Mouse (Mus musculus) embryonic facial prominence, embryonic 15.5 days (tissue): Measurements from ENCODE around the gene Cblc. TPM values are rescaled to one million over a fixed set of nuclear protein-coding genes. Genes with fewer than 3 reads are reported as not detected.
A peak's percentile ranks its signal among the peaks of the same experiment; 100 is the strongest.

ENCODE experiments used
- ATAC-seq: fragments of 200-750 bp; cut with Nextera tagmentation; 2 replicates; pipeline ENCODE4 v1.8.0; 2017; ENCODE audit warnings: low read depth, moderate TSS enrichment; ENCODE audit not compliant: insufficient number of reproducible peaks, low FRiP score, low TSS enrichment
- H3K27ac ChIP-seq: fragments of 300-500 bp; sonication (generic); replicated peaks from 2 replicates; pipeline ENCODE4 v1.5.1; 2015; ENCODE audit warnings: mild to moderate bottlenecking, inconsistent platforms
- H3K27me3 ChIP-seq: fragments of 300-500 bp; sonication (generic); 2 replicates; pipeline ENCODE4 v1.6.1; 2015; ENCODE audit warnings: inconsistent platforms
- H3K36me3 ChIP-seq: fragments of 300-500 bp; sonication (generic); 2 replicates; pipeline ENCODE4 v1.6.1; 2015; ENCODE audit warnings: mild to moderate bottlenecking, inconsistent platforms
- H3K4me1 ChIP-seq: fragments of 300-500 bp; sonication (generic); 2 replicates; pipeline ENCODE4 v1.6.1; 2015; ENCODE audit warnings: inconsistent platforms
- H3K4me2 ChIP-seq: fragments of 300-500 bp; sonication (generic); replicated peaks from 2 replicates; pipeline ENCODE4 v1.6.1; 2015; ENCODE audit warnings: mild to moderate bottlenecking, inconsistent platforms
- H3K4me3 ChIP-seq: fragments of 300-500 bp; sonication (generic); replicated peaks from 2 replicates; pipeline ENCODE4 v1.5.1; 2015; ENCODE audit warnings: mild to moderate bottlenecking, inconsistent platforms
- H3K9ac ChIP-seq: fragments of 300-500 bp; sonication (generic); 2 replicates; pipeline ENCODE4 v1.6.1; 2015; ENCODE audit warnings: inconsistent platforms
- H3K9me3 ChIP-seq: fragments of 300-500 bp; sonication (generic); replicated peaks from 2 replicates; pipeline ENCODE4 v1.6.1; 2016; ENCODE audit warnings: inconsistent platforms
- WGBS: fragments of 180-500 bp; shearing (Covaris S2); methylation state at CpG from one replicate; pipeline ENCODE4 v1.1.7; 2015; 5-methylcytosine and 5-hydroxymethylcytosine counted together
- polyA plus RNA-seq: library from polyadenylated mRNA; unstranded; fragments of >200 nt; fragmentation: Nextera tagmentation; extraction: Ambion mirVana; gene quantifications from 2 replicates; pipeline ENCODE4 v1.2.1, GENCODE M21; 2015

The Cblc gene
- polyA plus RNA-seq, 1 experiment from 2014 or later: 17.2 TPM

- Histone ChIP-seq H3K36me3 (no peaks in the 10 kb centered on the region), H3K9me3 (no peaks in the 10 kb centered on the region), H3K27me3 (no peaks in the 10 kb centered on the region), H3K4me1 (peaks cover 26% of the 10 kb centered on the region), H3K4me3 (no peak overlapping the region), H3K4me2 (peak overlapping the region; percentile 25), H3K9ac (no peak overlapping the region), H3K27ac (no peak overlapping the region; the same call in 1 of the 2 replicates)
- WGBS: 24% methylated on average over 13 of the region's 13 CpGs
- peak; percentile 62 for ATAC-seq
Measured at GRCm38 (mm10) chr7:19830682-19831156, 34.1 kb upstream of the Cblc start.

- no peak overlapping the region for H3K9ac ChIP-seq
- WGBS: 72% methylated on average over 3 of the region's 3 CpGs
- peaks cover 27% of the 10 kb centered on the region for H3K4me1 ChIP-seq
- no peaks in the 10 kb centered on the region for H3K36me3 ChIP-seq
- H3K27me3 ChIP-seq: no peaks in the 10 kb centered on the region
- H3K4me2 ChIP-seq: no peak overlapping the region
- ATAC-seq: no peak
- H3K27ac ChIP-seq: no peak overlapping the region
- no peak overlapping the region for H3K4me3 ChIP-seq
- H3K9me3 ChIP-seq: no peaks in the 10 kb centered on the region
Measured at GRCm38 (mm10) chr7:19829694-19830093, 33.1 kb upstream of the Cblc start.

GRCm38 (mm10) chr7:19826756-19827155 lies 30.1 kb upstream of the Cblc start:
- Histone ChIP-seq H3K9ac (peak overlapping the region; percentile 9; the same call in 1 of the 2 replicates), H3K9me3 (no peaks in the 10 kb centered on the region), H3K4me3 (no peak overlapping the region), H3K27ac (no peak overlapping the region), H3K36me3 (no peaks in the 10 kb centered on the region), H3K4me2 (no peak overlapping the region), H3K4me1 (peaks cover 48% of the 10 kb centered on the region), H3K27me3 (peaks cover 6% of the 10 kb centered on the region)
- ATAC-seq: no peak
- WGBS: 20% methylated on average over 6 of the region's 6 CpGs

- Histone ChIP-seq H3K9me3 (no peaks in the 10 kb centered on the region), H3K27ac (peak overlapping the region; percentile 84), H3K4me2 (peak overlapping the region; percentile 24), H3K4me3 (peak overlapping the region; percentile 9), H3K9ac (no peak overlapping the region), H3K27me3 (peaks cover 12% of the 10 kb centered on the region), H3K36me3 (no peaks in the 10 kb centered on the region), H3K4me1 (peaks cover 37% of the 10 kb centered on the region)
- peak; percentile 91 for ATAC-seq
- 21% methylated on average over 26 of the region's 26 CpGs for WGBS
Measured at GRCm38 (mm10) chr7:19824182-19824973, 27.8 kb upstream of the Cblc start.

- no peak; the same call in 1 of the 2 replicates for ATAC-seq
- Histone ChIP-seq H3K4me2 (peak overlapping the region; percentile 80), H3K27me3 (peaks cover 12% of the 10 kb centered on the region), H3K36me3 (no peaks in the 10 kb centered on the region), H3K4me3 (peak overlapping the region; percentile 9; the same call in 1 of the 2 replicates), H3K9ac (no peak overlapping the region), H3K9me3 (no peaks in the 10 kb centered on the region), H3K4me1 (peaks cover 38% of the 10 kb centered on the region), H3K27ac (peak overlapping the region; percentile 84)
- WGBS: 26% methylated on average over 16 of the region's 16 CpGs
Measured at GRCm38 (mm10) chr7:19823256-19824181, 26.9 kb upstream of the Cblc start.

- Histone ChIP-seq H3K9me3 (no peaks in the 10 kb centered on the region), H3K27ac (peak within 1 kb of the TSS; percentile 84), H3K9ac (peak within 1 kb of the TSS; percentile 60), H3K36me3 (no peaks in the 10 kb centered on the region), H3K4me2 (peak within 1 kb of the TSS; percentile 80), H3K4me1 (peaks cover 46% of the 10 kb centered on the region), H3K27me3 (peaks cover 12% of the 10 kb centered on the region), H3K4me3 (peak within 1 kb of the TSS; percentile 49)
- 1% methylated on average over 42 of the region's 42 CpGs for WGBS
- ATAC-seq: no peak
Measured at GRCm38 (mm10) chr7:19822604-19823058, 26.0 kb upstream of the Cblc start, which contains the start of gene Bcl3. Gene Bcl3 (minus strand): TSS chr7:19822770.

- peak overlapping the region; percentile 80 for H3K4me2 ChIP-seq
- H3K27ac ChIP-seq: 0 out of 2 replicates have a peak overlapping the region, but pooled peaks have one; percentile 84
- no peaks in the 10 kb centered on the region for H3K9me3 ChIP-seq
- peaks cover 49% of the 10 kb centered on the region for H3K4me1 ChIP-seq
- ATAC-seq: no peak
- no peaks in the 10 kb centered on the region for H3K36me3 ChIP-seq
- H3K27me3 ChIP-seq: peaks cover 12% of the 10 kb centered on the region
- H3K9ac ChIP-seq: peak overlapping the region; percentile 60
- 6% methylated on average over 20 of the region's 20 CpGs for WGBS
- H3K4me3 ChIP-seq: peak overlapping the region; percentile 49
Measured at GRCm38 (mm10) chr7:19822193-19822592, 25.6 kb upstream of the Cblc start.

- peaks cover 12% of the 10 kb centered on the region for H3K27me3 ChIP-seq
- 62% methylated on average over 7 of the region's 7 CpGs for WGBS
Measured at GRCm38 (mm10) chr7:19821633-19822032, 25.0 kb upstream of the Cblc start.

GRCm38 (mm10) chr7:19820347-19821048 lies 23.9 kb upstream of the Cblc start:
- Histone ChIP-seq H3K9me3 (no peaks in the 10 kb centered on the region), H3K27ac (no peak overlapping the region), H3K4me1 (peaks cover 58% of the 10 kb centered on the region), H3K36me3 (no peaks in the 10 kb centered on the region), H3K27me3 (peaks cover 12% of the 10 kb centered on the region), H3K4me2 (no peak overlapping the region), H3K9ac (no peak overlapping the region), H3K4me3 (no peak overlapping the region)
- no peak for ATAC-seq
- 69% methylated on average over 3 of the region's 3 CpGs for whole genome bisulfite sequencing

More at GRCm38 (mm10) chr7:19821633-19822032, 25.0 kb upstream of the Cblc start:
- Histone ChIP-seq H3K9me3 (no peaks in the 10 kb centered on the region), H3K4me2 (peak overlapping the region; percentile 80), H3K4me1 (peaks cover 49% of the 10 kb centered on the region), H3K4me3 (peak overlapping the region; percentile 49; the same call in 1 of the 2 replicates), H3K9ac (no peak overlapping the region), H3K27ac (no peak overlapping the region), H3K36me3 (no peaks in the 10 kb centered on the region)
- no peak for ATAC-seq

GRCm38 (mm10) chr7:19818875-19819274 lies 22.3 kb upstream of the Cblc start:
- ATAC-seq: no peak
- no peak overlapping the region for H3K4me2 ChIP-seq
- no peak overlapping the region for H3K4me3 ChIP-seq
- H3K9me3 ChIP-seq: no peaks in the 10 kb centered on the region
- H3K27me3 ChIP-seq: peaks cover 12% of the 10 kb centered on the region
- H3K9ac ChIP-seq: no peak overlapping the region
- H3K36me3 ChIP-seq: no peaks in the 10 kb centered on the region
- H3K4me1 ChIP-seq: peaks cover 50% of the 10 kb centered on the region
- WGBS: 82% methylated on average over 7 of the region's 7 CpGs
- no peak overlapping the region for H3K27ac ChIP-seq
